Mouse (Mus musculus): ENCODE measurements around the gene Frmd6. TPM values are rescaled to one million over a fixed set of nuclear protein-coding genes. Genes with fewer than 3 reads are reported as not detected.

Frmd6 gene
- total RNA-seq, 2 experiments from 2014 or later: 11.0 to 12.5 TPM

Other genes with a start within 250 kb of the Frmd6 start
- 100 to 1,000 TPM; 170 to 180 TPM for gene Actr10, start 112.3 kb downstream of the Frmd6 start, total RNA-seq (2021)
- 100 to 1,000 TPM; 218 to 287 TPM for gene Psma3, start 149.1 kb downstream of the Frmd6 start, total RNA-seq (2021)
- 10 to 100 TPM; 38.4 to 39.2 TPM for gene Arid4a, start 190.5 kb downstream of the Frmd6 start, total RNA-seq (2021)

Measured in layer of hippocampus, postnatal 10 days (tissue).